Mouse (Mus musculus) CH12.LX (cell line): ENCODE data around the gene Zbtb20. TPM values are rescaled to one million over a fixed set of nuclear protein-coding genes. Genes with fewer than 3 reads are reported as not detected.

Source experiments
- DNase-seq: peaks from one replicate; pipeline ENCODE4 v3.0.0-alpha.2; 2013; ENCODE audit errors: extremely low read depth
- H3K27ac ChIP-seq: 2 replicates; pipeline ENCODE4 v1.5.1; 2012; ENCODE audit warnings: low read depth, mild to moderate bottlenecking, control low read depth, moderate library complexity; ENCODE audit not compliant: insufficient read depth
- H3K27me3 ChIP-seq: replicated peaks from 2 replicates; pipeline ENCODE3; 2012; ENCODE audit warnings: inconsistent platforms
- H3K36me3 ChIP-seq, 2 experiments: replicated peaks in 1 of 2; 2 replicates each; pipeline versions ENCODE3 to v1.6.1; 2012; ENCODE audit warnings: inconsistent platforms in 1 of 2, low read length in 1 of 2, mild to moderate bottlenecking in 1 of 2, mixed read lengths in 1 of 2, moderate library complexity in 1 of 2; ENCODE audit not compliant: control insufficient read depth in 1 of 2, insufficient read depth in 1 of 2
- H3K4me1 ChIP-seq, 2 experiments: 2 replicates each; pipeline ENCODE4 v1.6.1; 2012; ENCODE audit warnings: inconsistent platforms in 1 of 2, moderate library complexity in 1 of 2; ENCODE audit not compliant: insufficient read depth in 2 of 2, control insufficient read depth in 1 of 2
- H3K4me2 ChIP-seq: 2 replicates; pipeline ENCODE4 v1.6.1; 2012; ENCODE audit warnings: low read depth, mild to moderate bottlenecking, control low read depth; ENCODE audit not compliant: poor library complexity, insufficient read depth, severe bottlenecking
- H3K4me3 ChIP-seq, 3 experiments: fragments of 150-350 bp in 1 of 3; sonication (generic) in 1 of 3; replicated peaks in 1 of 3; 2 replicates each; pipeline versions ENCODE3 to v1.5.1; 2011 to 2012; ENCODE audit warnings: low read depth in 2 of 3, low read length in 2 of 3, mild to moderate bottlenecking in 2 of 3, moderate library complexity in 2 of 3, control low read depth in 1 of 3, improper control_type of control experiment in 1 of 3, inconsistent platforms in 1 of 3, mixed read lengths in 1 of 3; ENCODE audit not compliant: poor library complexity in 1 of 3
- H3K79me2 ChIP-seq: replicated peaks from 2 replicates; pipeline ENCODE4 v1.6.1; 2012; ENCODE audit warnings: mild to moderate bottlenecking, moderate library complexity; ENCODE audit not compliant: control insufficient read depth, poor library complexity, insufficient read depth, severe bottlenecking; ENCODE audit errors: extremely low read depth
- H3K9ac ChIP-seq: 2 replicates; pipeline ENCODE4 v1.6.1; 2012; ENCODE audit warnings: low read depth, mild to moderate bottlenecking, control low read depth, moderate library complexity; ENCODE audit not compliant: insufficient read depth
- H3K9me3 ChIP-seq: replicated peaks from 2 replicates; pipeline ENCODE3; 2012; ENCODE audit warnings: low read length, inconsistent platforms, mixed read lengths
- BHLHE40 ChIP-seq: IDR thresholded peaks from 2 replicates; pipeline ENCODE4 v1.6.1; 2011; ENCODE audit warnings: mild to moderate bottlenecking, low read depth, low read length, improper control_type of control experiment
- CHD1 ChIP-seq: IDR thresholded peaks from 2 replicates; pipeline ENCODE4 v1.6.1; 2012; ENCODE audit warnings: low read depth, low read length, improper control_type of control experiment, inconsistent platforms
- EP300 ChIP-seq: IDR thresholded peaks from 2 replicates; pipeline ENCODE4 v1.6.1; 2011; ENCODE audit warnings: low read length, improper control_type of control experiment
- ETS1 ChIP-seq: conservative IDR thresholded peaks from 2 replicates; pipeline ENCODE4 v1.6.1; 2012; ENCODE audit warnings: low read depth, mild to moderate bottlenecking, inconsistent platforms, low read length, improper control_type of control experiment, moderate library complexity
- HCFC1 ChIP-seq: IDR thresholded peaks from 2 replicates; pipeline ENCODE4 v1.6.1; 2012; ENCODE audit warnings: low read depth, mild to moderate bottlenecking, inconsistent platforms, low read length, improper control_type of control experiment
- MAX ChIP-seq: IDR thresholded peaks from 2 replicates; pipeline ENCODE4 v1.6.1; 2011; ENCODE audit warnings: low read length, improper control_type of control experiment
- MXI1 ChIP-seq: IDR thresholded peaks from 2 replicates; pipeline ENCODE4 v1.6.1; 2011; ENCODE audit warnings: mild to moderate bottlenecking, low read depth, low read length, improper control_type of control experiment
- NELFE ChIP-seq: IDR thresholded peaks from 2 replicates; pipeline ENCODE4 v1.6.1; 2011; ENCODE audit warnings: low read depth, low read length, improper control_type of control experiment
- POLR2A ChIP-seq: IDR thresholded peaks from 2 replicates; pipeline ENCODE4 v1.6.1; 2011; ENCODE audit warnings: low read depth, mild to moderate bottlenecking, improper control_type of control experiment, low read length
- POLR2AphosphoS2 ChIP-seq: IDR thresholded peaks from 2 replicates; pipeline ENCODE4 v1.6.1; 2011; ENCODE audit warnings: low read depth, low read length, improper control_type of control experiment
- RAD21 ChIP-seq: IDR thresholded peaks from 2 replicates; pipeline ENCODE4 v1.6.1; 2011; ENCODE audit warnings: low read depth, mild to moderate bottlenecking, low read length, improper control_type of control experiment, moderate library complexity
- SIN3A ChIP-seq: IDR thresholded peaks from 2 replicates; pipeline ENCODE4 v1.6.1; 2012; ENCODE audit warnings: low read length, improper control_type of control experiment, inconsistent platforms
- SMC3 ChIP-seq: IDR thresholded peaks from 2 replicates; pipeline ENCODE4 v1.6.1; 2011; ENCODE audit warnings: low read depth, low read length, improper control_type of control experiment
- TBP ChIP-seq: conservative IDR thresholded peaks from 2 replicates; pipeline ENCODE4 v1.6.1; 2011; ENCODE audit warnings: low read depth, low read length, improper control_type of control experiment
- UBTF ChIP-seq: IDR thresholded peaks from 2 replicates; pipeline ENCODE4 v1.6.1; 2012; ENCODE audit warnings: low read depth, mild to moderate bottlenecking, inconsistent platforms, low read length, improper control_type of control experiment, moderate library complexity
- ZMIZ1 ChIP-seq: IDR thresholded peaks from 2 replicates; pipeline ENCODE4 v1.6.1; 2012; ENCODE audit warnings: low read depth, mild to moderate bottlenecking, inconsistent platforms, low read length, improper control_type of control experiment
- ZNF384 ChIP-seq: IDR thresholded peaks from 2 replicates; pipeline ENCODE4 v1.6.1; 2012; ENCODE audit warnings: low read depth, low read length, improper control_type of control experiment, inconsistent platforms
- dilution Hi-C: fragments of 300-500 bp; cut with MboI; formaldehyde crosslinking; loops from 2 replicates; pipeline ENCODE4 v1.14.3; 2020; ENCODE audit warnings: low sequenced_read_pairs; ENCODE audit not compliant: extremely low pct_unique_long_range_greater_than_20kb, extremely low pct_ligation_motif_present
- in situ Hi-C: fragments of 300-500 bp; cut with MboI; formaldehyde crosslinking; loops from 3 replicates; pipeline ENCODE4 v1.14.3; 2019; ENCODE audit warnings: low sequenced_read_pairs, low pct_ligation_motif_present, low pct_unique_long_range_greater_than_20kb, mixed read lengths
- polyA plus RNA-seq: library from polyadenylated mRNA; unstranded; fragments of >175 nt; gene quantifications from 2 replicates; pipeline ENCODE4 v1.2.1, GENCODE M21; 2012; ENCODE audit warnings: low read depth; ENCODE audit not compliant: insufficient read length
- total RNA-seq, 2 experiments: library from RNA; depleted of rRNA; stranded (reverse); fragments of 300-350 nt in 1 of 2; fragments of >200 nt in 1 of 2; gene quantifications; 2 replicates each; pipeline ENCODE4 v1.2.3; 2012 to 2014

The Zbtb20 gene
- total and polyA plus RNA-seq, 3 experiments = 24.9 to 58.0 (median 51.6) TPM

DNA sequence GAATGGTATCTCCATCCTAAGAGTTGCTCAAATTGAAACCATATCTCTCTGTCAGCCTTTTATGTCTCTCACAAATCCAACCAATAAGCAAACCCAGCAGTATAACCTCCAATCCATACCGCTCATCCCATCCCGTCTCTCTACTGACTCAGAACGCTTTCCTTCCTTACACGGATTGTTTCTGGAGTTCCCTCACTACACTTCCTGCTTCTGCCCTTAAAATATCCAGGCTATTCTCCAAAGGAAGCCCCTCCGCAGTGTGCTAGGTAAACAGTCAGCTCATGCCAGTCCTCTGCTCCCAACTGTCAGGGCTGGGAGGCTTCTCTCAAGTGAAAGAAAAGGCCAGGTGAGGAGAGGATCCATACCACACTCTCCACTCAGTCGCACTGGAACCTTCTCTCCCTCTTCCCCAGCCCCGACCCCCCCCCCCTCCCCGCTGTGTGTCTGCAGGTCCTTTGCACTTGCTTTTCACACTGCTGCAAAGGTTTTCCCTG is 563.2 kb downstream of the Zbtb20 start:
- H3K9me3 ChIP-seq = no peaks in the 10 kb centered on the region
- peaks cover 6 to 10% of the 10 kb centered on the region in 2 experiments for H3K36me3 ChIP-seq
- H3K4me2 ChIP-seq = no peak overlapping the region
- H3K27me3 ChIP-seq = no peaks in the 10 kb centered on the region
- in situ Hi-C loops = no loop called here
- dilution Hi-C loops = no loop called here
- peaks cover 6 to 9% of the 10 kb centered on the region in 2 experiments; a peak in 1 of 4 replicates for H3K4me1 ChIP-seq
- no peak for TF ChIP-seq MXI1
- TF ChIP-seq POLR2AphosphoS2 = no peak
- no peak for TF ChIP-seq ZMIZ1
- no peak for TF ChIP-seq TBP
- no peak for TF ChIP-seq CHD1
- TF ChIP-seq ETS1 = no peak
- TF ChIP-seq RAD21 = no peak
- no peak for TF ChIP-seq EP300
- no peak for TF ChIP-seq POLR2A
- TF ChIP-seq ZNF384 = no peak
- no peak for TF ChIP-seq BHLHE40
- no peak for TF ChIP-seq SMC3
- H3K4me3 ChIP-seq = no peak overlapping the region
- H3K27ac ChIP-seq = no peak overlapping the region
- no peak overlapping the region for H3K9ac ChIP-seq
- DNase-seq = no peak
- peaks cover 20% of the 10 kb centered on the region for H3K79me2 ChIP-seq

DNA sequence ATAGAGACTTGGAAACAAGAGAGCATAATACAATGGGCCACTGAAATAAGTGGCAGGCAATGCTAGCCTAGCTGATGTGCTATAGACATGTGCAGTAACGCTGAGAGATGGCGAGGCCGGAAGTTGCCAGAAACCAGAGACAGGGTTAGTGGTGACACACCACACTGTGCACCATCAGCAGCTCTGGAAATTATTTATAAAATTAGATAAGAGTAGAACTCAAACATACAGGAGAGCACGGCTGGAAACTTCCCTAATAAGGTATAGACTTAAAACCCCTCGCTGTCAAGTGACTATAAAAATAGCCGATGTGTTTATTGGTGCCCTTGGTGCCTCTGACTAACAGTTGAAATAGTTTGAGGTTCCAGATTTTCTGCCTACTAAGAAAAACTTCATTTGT is 565.7 kb downstream of the Zbtb20 start:
- no peak overlapping the region for H3K4me2 ChIP-seq
- peaks cover 6 to 10% of the 10 kb centered on the region in 2 experiments for H3K36me3 ChIP-seq
- no peak overlapping the region for H3K9ac ChIP-seq
- dilution Hi-C loops = no loop called here
- in situ Hi-C loops = no loop called here
- no peaks in the 10 kb centered on the region for H3K9me3 ChIP-seq
- no peak overlapping the region for H3K4me3 ChIP-seq
- H3K4me1 ChIP-seq = 0 out of 4 replicates have a peak, but pooled peaks cover 0 to 2% of the 10 kb centered on the region in 2 experiments
- no peaks in the 10 kb centered on the region for H3K27me3 ChIP-seq
- peaks cover 19% of the 10 kb centered on the region for H3K79me2 ChIP-seq
- no peak overlapping the region for H3K27ac ChIP-seq
- no peak for DNase-seq
- TF ChIP-seq BHLHE40 = no peak
- no peak for TF ChIP-seq NELFE
- no peak for TF ChIP-seq EP300
- TF ChIP-seq SIN3A = no peak
- no peak for TF ChIP-seq UBTF
- TF ChIP-seq MAX = no peak
- no peak for TF ChIP-seq HCFC1
- TF ChIP-seq MXI1 = no peak
